Mouse (Mus musculus): ENCODE results near the gene Poc1a.

Gene Poc1a

GRCm38 (mm10) chr9:106339730-106340129 lies 58.9 kb downstream of the Poc1a start:
- no peak for DNase-seq

- no peak for DNase-seq
Measured at GRCm38 (mm10) chr9:106340501-106341312, 59.8 kb downstream of the Poc1a start.

GRCm38 (mm10) chr9:106341313-106341686 lies 60.4 kb downstream of the Poc1a start:
- no peak for DNase-seq

- no peak for DNase-seq
Measured at GRCm38 (mm10) chr9:106342573-106342972, 61.7 kb downstream of the Poc1a start.

GRCm38 (mm10) chr9:106345167-106345566 lies 64.3 kb downstream of the Poc1a start:
- peak; percentile 39 for DNase-seq

GRCm38 (mm10) chr9:106345630-106346029 lies 64.8 kb downstream of the Poc1a start:
- no peak for DNase-seq

GRCm38 (mm10) chr9:106348281-106348680 lies 67.4 kb downstream of the Poc1a start:
- DNase-seq, result no peak

GRCm38 (mm10) chr9:106349075-106349474 lies 68.2 kb downstream of the Poc1a start:
- DNase-seq, result peak; percentile 42

GRCm38 (mm10) chr9:106351178-106351577 lies 70.3 kb downstream of the Poc1a start:
- DNase-seq, result no peak

GRCm38 (mm10) chr9:106353779-106354178 lies 72.9 kb downstream of the Poc1a start:
- no peak for DNase-seq

GRCm38 (mm10) chr9:106354810-106355209 lies 73.9 kb downstream of the Poc1a start:
- no peak for DNase-seq

GRCm38 (mm10) chr9:106355217-106355974 lies 74.5 kb downstream of the Poc1a start:
- DNase-seq, result no peak

GRCm38 (mm10) chr9:106355975-106356286 lies 75.1 kb downstream of the Poc1a start:
- no peak for DNase-seq

GRCm38 (mm10) chr9:106356323-106356844 lies 75.5 kb downstream of the Poc1a start:
- no peak for DNase-seq

- no peak for DNase-seq
Measured at GRCm38 (mm10) chr9:106357167-106357566, 76.3 kb downstream of the Poc1a start.

GRCm38 (mm10) chr9:106359297-106359696 lies 78.4 kb downstream of the Poc1a start:
- no peak for DNase-seq

GRCm38 (mm10) chr9:106361140-106361539 lies 80.3 kb downstream of the Poc1a start:
- DNase-seq, result no peak

GRCm38 (mm10) chr9:106365333-106365732 lies 84.5 kb downstream of the Poc1a start:
- no peak for DNase-seq

- DNase-seq, result no peak
Measured at GRCm38 (mm10) chr9:106366188-106366587, 85.3 kb downstream of the Poc1a start.

- no peak for DNase-seq
Measured at GRCm38 (mm10) chr9:106367001-106367400, 86.1 kb downstream of the Poc1a start.

GRCm38 (mm10) chr9:106367592-106368111 lies 86.8 kb downstream of the Poc1a start:
- peak; percentile 99 for DNase-seq

GRCm38 (mm10) chr9:106368112-106368717 lies 87.4 kb downstream of the Poc1a start, which contains the start of gene Dusp7:
Gene Dusp7 (plus strand): TSS chr9:106368632.
- DNase-seq, result peak; percentile 83

GRCm38 (mm10) chr9:106368831-106369501 lies 88.1 kb downstream of the Poc1a start:
- DNase-seq, result peak; percentile 74

Data from cerebellum, adult 9-10 months (tissue).